Mouse (Mus musculus) thymus, adult 2 months (tissue): ENCODE data around the gene Gucy2d. TPM values are rescaled to one million over a fixed set of nuclear protein-coding genes. Genes with fewer than 3 reads are reported as not detected.

Source experiments
- DNase-seq: peaks from one replicate; pipeline ENCODE4 v3.0.0; 2021
- H3K27ac ChIP-seq: fragments of 200-500 bp; 2 replicates; pipeline ENCODE4 v1.5.1; 2012; ENCODE audit warnings: low read length, control low read depth; ENCODE audit not compliant: control insufficient read depth, insufficient read depth
- H3K27me3 ChIP-seq: fragments of 200-500 bp; 2 replicates; pipeline ENCODE4 v1.6.1; 2012; ENCODE audit warnings: mild to moderate bottlenecking, low read length, moderate library complexity, mixed read lengths; ENCODE audit not compliant: control insufficient read depth, insufficient read depth
- H3K36me3 ChIP-seq: fragments of 200-500 bp; 2 replicates; pipeline ENCODE4 v1.6.1; 2012; ENCODE audit warnings: mild to moderate bottlenecking, low read length, moderate library complexity; ENCODE audit not compliant: control insufficient read depth, insufficient read depth
- H3K4me1 ChIP-seq: fragments of 200-500 bp; replicated peaks from 2 replicates; pipeline ENCODE4 v1.6.1; 2012; ENCODE audit warnings: low read length; ENCODE audit not compliant: control insufficient read depth, insufficient read depth
- H3K4me3 ChIP-seq: fragments of 200-500 bp; 2 replicates; pipeline ENCODE4 v1.5.1; 2012; ENCODE audit warnings: mild to moderate bottlenecking, low read length, control low read depth, moderate library complexity; ENCODE audit not compliant: control insufficient read depth, insufficient read depth
- CTCF ChIP-seq: fragments of 200-500 bp; IDR thresholded peaks from 2 replicates; pipeline ENCODE4 v1.5.1; 2012; ENCODE audit warnings: mild to moderate bottlenecking, control low read depth, low read length, moderate library complexity, borderline replicate concordance; ENCODE audit not compliant: control insufficient read depth, poor library complexity, insufficient read depth; ENCODE audit errors: extremely low read depth
- POLR2A ChIP-seq: fragments of 200-500 bp; IDR thresholded peaks from 2 replicates; pipeline ENCODE4 v1.6.1; 2012; ENCODE audit warnings: mild to moderate bottlenecking, low read length, control low read depth, moderate library complexity; ENCODE audit not compliant: control insufficient read depth, poor library complexity, insufficient read depth; ENCODE audit errors: extremely low read depth
- WGBS: fragments of 180-500 bp; shearing (Covaris S2); methylation state at CpG from one replicate; pipeline ENCODE4 v1.1.7; 2018; 5-methylcytosine and 5-hydroxymethylcytosine counted together
- polyA plus RNA-seq: library from polyadenylated mRNA; depleted of rRNA; stranded (reverse); fragments of >200 nt; gene quantifications from 2 replicates; pipeline ENCODE4 v1.2.3, GENCODE M21; 2012

Gene Gucy2d
- polyA plus RNA-seq, 1 experiment: 0.22 TPM

DNA sequence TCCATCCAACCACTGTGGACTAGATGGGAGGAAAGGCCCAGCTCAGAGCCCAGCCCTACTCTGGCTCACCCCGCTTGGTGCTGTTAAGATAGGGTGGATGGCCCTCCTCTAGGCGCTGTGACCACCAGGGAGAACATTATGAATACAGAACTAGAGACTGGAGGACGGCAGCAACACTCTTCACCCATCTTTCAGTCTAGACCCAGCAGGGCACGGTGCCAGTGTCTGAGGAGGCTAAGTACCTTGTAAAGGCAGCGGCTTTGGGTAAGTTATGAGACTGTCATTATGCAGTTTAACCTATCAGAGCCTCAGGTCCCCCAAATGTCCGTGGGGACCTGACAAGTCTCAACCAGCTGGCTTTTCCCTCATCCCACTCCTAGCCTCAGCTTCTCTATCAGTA, 48.9 kb downstream of the Gucy2d start, which contains the start of gene Lrrc32:
TSS of gene Lrrc32 (plus strand) at position 153 of the 400 bp plus-strand sequence.
- no peak for DNase-seq
- Histone ChIP-seq H3K4me1 (peaks cover 49% of the 10 kb centered on the region), H3K36me3 (no peaks in the 10 kb centered on the region), H3K27me3 (no peaks in the 10 kb centered on the region), H3K4me3 (peak within 1 kb of the TSS; percentile 22), H3K27ac (no peak within 1 kb of the TSS)
- 37% methylated on average over 6 of the region's 6 CpGs for WGBS
- TF ChIP-seq CTCF: no peak
- TF ChIP-seq POLR2A: no peak

DNA sequence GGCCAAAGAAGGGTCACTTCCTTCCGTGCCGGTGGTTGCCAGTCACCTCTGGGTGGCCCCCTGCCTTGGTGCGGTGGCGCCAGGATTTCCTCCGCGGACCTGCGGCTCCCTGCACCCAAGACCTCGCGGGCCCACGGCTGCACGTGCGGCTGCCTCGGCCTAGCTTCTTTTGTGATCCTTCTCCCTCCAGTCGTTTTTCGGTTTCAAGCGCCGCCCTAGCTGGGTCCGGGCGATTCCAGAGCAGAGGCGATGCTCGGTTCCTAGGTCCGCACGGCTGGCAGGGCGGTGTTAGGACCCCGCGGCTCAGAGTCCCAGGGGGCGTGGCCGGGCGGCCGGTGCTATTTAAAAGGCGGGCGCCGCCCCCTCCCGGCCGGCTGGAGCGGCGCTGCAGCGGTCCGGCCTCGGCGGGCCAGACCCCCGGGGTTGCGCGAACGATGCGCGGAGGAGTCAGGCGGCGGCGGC, 49.4 kb downstream of the Gucy2d start:
- DNase-seq: peak; percentile 70
- TF ChIP-seq CTCF (0 out of 2 replicates have a peak, but pooled peaks have one; percentile 57), POLR2A (no peak)
- Histone ChIP-seq H3K4me3 (peak overlapping the region; percentile 22), H3K4me1 (peaks cover 49% of the 10 kb centered on the region), H3K27ac (no peak overlapping the region), H3K36me3 (no peaks in the 10 kb centered on the region), H3K27me3 (no peaks in the 10 kb centered on the region)
- WGBS: under 1% methylated on average over 50 of the region's 50 CpGs

DNA sequence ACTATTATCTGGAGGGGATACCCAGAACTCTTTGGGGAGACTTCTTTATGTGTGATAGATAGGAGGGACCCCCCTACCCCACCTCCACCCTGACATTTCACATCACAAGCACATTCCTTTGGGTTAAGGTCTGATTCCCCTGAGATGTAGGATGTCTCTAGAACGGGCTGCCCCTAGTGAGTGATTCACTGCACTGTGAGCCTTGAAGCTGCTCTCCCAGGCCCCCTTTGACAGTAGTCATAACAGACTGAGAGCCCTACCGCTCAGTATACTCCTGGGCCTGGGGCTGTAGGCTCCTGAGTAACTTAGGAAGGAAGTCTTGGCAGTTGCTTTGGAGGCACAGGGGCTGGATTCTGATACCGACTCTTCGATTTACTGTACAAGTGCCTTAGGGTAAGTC, 50.1 kb downstream of the Gucy2d start:
- H3K4me1 ChIP-seq: peaks cover 47% of the 10 kb centered on the region
- H3K4me3 ChIP-seq: 0 out of 2 replicates have a peak overlapping the region, but pooled peaks have one; percentile 22
- TF ChIP-seq POLR2A: no peak
- no peak for TF ChIP-seq CTCF
- WGBS: 75% methylated on average over 4 of the region's 4 CpGs
- no peaks in the 10 kb centered on the region for H3K36me3 ChIP-seq
- H3K27ac ChIP-seq: no peak overlapping the region
- no peak for DNase-seq
- no peaks in the 10 kb centered on the region for H3K27me3 ChIP-seq

DNA sequence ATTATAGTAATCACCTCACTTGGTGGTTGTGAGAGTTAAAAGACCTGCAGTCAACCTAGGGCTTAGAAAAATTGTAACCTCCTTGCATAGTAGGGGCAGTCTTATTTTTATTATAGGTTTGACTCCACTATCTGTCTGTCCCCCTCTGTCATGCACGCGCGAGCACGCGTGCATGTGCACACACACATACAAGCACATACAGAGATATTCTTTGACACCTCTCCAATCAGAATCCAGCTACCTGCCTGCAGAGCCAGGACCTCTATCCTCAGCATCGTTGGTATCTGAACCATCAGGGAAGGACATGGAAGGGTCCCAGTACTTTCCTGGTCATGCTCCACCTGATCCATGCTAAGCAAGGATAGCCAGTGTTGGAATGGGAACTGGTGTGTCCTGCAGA, 50.7 kb downstream of the Gucy2d start:
- TF ChIP-seq POLR2A (no peak), CTCF (no peak)
- Histone ChIP-seq H3K4me1 (peaks cover 42% of the 10 kb centered on the region), H3K4me3 (no peak overlapping the region), H3K36me3 (no peaks in the 10 kb centered on the region), H3K27ac (no peak overlapping the region), H3K27me3 (no peaks in the 10 kb centered on the region)
- no peak for DNase-seq
- WGBS: 94% methylated on average over 6 of the region's 6 CpGs

DNA sequence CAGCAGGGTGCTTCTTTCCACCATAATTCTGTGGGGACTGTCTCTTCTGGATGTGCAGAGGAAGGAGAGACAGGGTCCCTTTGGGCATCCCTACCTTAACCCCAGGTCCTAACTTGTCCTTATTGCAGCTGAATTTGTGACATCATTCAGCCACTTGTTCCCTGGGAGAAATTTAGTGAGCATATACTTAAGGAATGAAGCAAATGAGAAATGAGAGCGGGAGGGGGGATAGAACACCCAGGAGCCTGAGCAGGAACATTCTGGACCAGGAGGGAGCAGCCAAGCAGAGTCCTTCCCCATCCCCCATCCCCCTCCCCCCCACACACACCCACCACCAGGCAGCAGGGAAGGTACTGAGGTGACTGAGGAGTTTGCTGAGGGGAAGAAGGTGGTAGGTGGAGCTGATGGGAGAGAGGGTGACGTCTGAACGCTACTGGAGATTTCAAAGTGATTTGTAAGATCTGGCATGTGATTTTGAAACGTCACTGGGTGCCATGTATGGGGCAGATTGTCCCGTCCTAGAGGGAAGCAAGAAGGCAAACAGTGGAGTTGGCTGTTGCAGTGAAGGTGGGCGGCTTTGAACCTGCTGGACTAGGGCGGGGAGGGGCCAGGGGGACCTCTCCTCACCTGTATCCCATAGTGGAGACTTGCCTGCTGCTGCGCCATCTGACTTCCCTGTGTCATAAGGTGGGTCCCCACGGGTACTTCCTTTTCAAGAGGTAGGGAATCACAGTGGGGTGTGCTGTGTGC, 51.4 kb downstream of the Gucy2d start:
- no peak for TF ChIP-seq POLR2A
- TF ChIP-seq CTCF: no peak
- H3K27ac ChIP-seq: no peak overlapping the region
- no peak for DNase-seq
- H3K27me3 ChIP-seq: no peaks in the 10 kb centered on the region
- no peak overlapping the region for H3K4me3 ChIP-seq
- H3K4me1 ChIP-seq: peaks cover 34% of the 10 kb centered on the region
- no peaks in the 10 kb centered on the region for H3K36me3 ChIP-seq
- WGBS: 82% methylated on average over 9 of the region's 9 CpGs

DNA sequence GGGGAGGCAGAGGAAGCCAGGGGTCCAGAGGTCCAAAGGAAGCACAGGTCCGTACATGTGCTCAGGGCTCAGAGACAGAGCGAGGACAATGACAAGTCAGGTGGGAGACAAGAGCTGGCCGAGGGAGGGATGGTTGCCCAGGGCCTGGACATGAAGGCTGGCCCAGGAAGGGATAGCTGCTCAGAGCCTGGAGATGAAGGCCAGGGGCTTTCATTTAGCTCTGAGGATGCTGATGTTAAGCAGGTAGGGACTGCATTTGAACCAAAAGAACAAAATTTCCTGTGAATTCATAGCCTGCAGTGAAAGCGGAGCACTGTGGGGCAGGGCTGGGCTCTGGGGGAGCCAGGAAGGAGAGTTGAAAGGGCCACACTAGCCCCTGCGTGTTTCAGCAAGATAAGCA, 52.1 kb downstream of the Gucy2d start:
- no peak for DNase-seq
- no peak overlapping the region for H3K4me3 ChIP-seq

DNA sequence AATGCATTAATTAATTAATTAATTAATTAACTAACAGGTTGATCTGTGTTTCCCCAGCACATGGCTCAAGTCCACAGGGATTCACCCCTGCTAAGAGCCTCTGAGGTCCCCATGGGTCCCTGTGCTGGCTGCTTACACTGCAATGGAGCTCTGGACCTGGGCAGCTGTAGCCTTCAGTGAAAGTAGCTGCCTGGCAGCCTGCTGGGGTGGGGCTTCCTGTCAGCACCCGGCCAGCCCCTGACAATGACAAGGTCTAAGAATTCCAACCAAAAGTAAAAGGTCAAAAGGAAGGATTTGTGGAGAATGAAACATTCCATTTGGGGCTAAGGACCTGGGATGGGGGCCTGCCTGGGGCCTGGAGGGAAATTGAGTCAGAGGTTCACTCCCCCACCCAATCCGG, 53.1 kb downstream of the Gucy2d start:
- no peak for DNase-seq
- Histone ChIP-seq H3K4me3 (no peak overlapping the region), H3K36me3 (no peaks in the 10 kb centered on the region), H3K4me1 (peaks cover 18% of the 10 kb centered on the region), H3K27ac (no peak overlapping the region), H3K27me3 (no peaks in the 10 kb centered on the region)
- WGBS: 57% methylated on average over 2 of the region's 2 CpGs
- no peak for TF ChIP-seq POLR2A
- TF ChIP-seq CTCF: no peak

More for the DNA sequence above, 52.1 kb downstream of the Gucy2d start:
- no peaks in the 10 kb centered on the region for H3K27me3 ChIP-seq
- WGBS: 89% methylated on average over 5 of the region's 5 CpGs
- H3K4me1 ChIP-seq: peaks cover 28% of the 10 kb centered on the region
- no peaks in the 10 kb centered on the region for H3K36me3 ChIP-seq
- no peak overlapping the region for H3K27ac ChIP-seq
- TF ChIP-seq CTCF: no peak
- TF ChIP-seq POLR2A: no peak
